Mouse (Mus musculus): ENCODE measurements around the gene Brpf1.
"Not testable (repeated sequence)": the region's sequence is repeated elsewhere in the genome, so short reads cannot be mapped to it uniquely, and the experiment has no call there.

DNA sequence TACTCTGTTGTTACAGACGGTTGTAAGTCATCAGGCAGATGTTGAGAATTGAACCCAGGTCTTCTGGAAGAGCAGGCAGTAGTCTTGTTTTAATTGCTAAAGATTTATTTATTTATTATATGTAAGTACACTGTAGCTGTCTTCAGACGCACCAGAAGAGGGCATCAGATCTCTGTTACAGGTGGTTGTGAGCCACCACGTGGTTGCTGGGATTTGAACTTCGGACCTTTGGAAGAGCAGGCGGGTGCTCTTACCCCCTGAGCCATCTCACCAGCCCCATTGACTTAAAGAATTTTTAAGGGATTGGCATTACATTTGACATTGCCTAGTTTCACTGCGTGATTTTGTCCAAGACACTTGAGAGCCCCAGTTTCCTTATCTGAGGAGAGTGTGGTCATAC is 25.8 kb downstream of the Brpf1 start:
- not testable (repeated sequence) for TF ChIP-seq GATA1 (IDR thresholded peaks at IDR 0.05; ENCODE audit: borderline replicate concordance, low read length); FLI1 (IDR thresholded peaks at IDR 0.05; ENCODE audit: low read length)

Measured in megakaryocyte, embryonic 14.5 days (primary cell).